Mouse (Mus musculus) kidney, postnatal 0 days (tissue): ENCODE measurements around the gene Setd1b. TPM values are rescaled to one million over a fixed set of nuclear protein-coding genes. Genes with fewer than 3 reads are reported as not detected.
"Not testable (repeated sequence)": the region's sequence is repeated elsewhere in the genome, so short reads cannot be mapped to it uniquely, and the experiment has no call there.

Experiments
- ATAC-seq: fragments of 200-750 bp; cut with Nextera tagmentation; replicated peaks from 2 replicates; pipeline ENCODE4 v1.8.0; 2017; ENCODE audit warnings: low read depth, moderate number of reproducible peaks, moderate TSS enrichment, moderate library complexity; ENCODE audit not compliant: low FRiP score
- DNase-seq: peaks from one replicate; pipeline ENCODE4 v3.0.0-alpha.2; 2016; ENCODE audit warnings: low spot score
- H3K27ac ChIP-seq: fragments of 300-500 bp; sonication (generic); 2 replicates; pipeline ENCODE4 v1.5.1; 2014; ENCODE audit warnings: mild to moderate bottlenecking
- H3K27me3 ChIP-seq: fragments of 300-500 bp; sonication (generic); 2 replicates; pipeline ENCODE4 v1.6.1; 2014; ENCODE audit warnings: low read length, mixed read lengths; ENCODE audit not compliant: insufficient read depth
- H3K36me3 ChIP-seq: fragments of 300-500 bp; sonication (generic); 2 replicates; pipeline ENCODE4 v1.6.1; 2014; ENCODE audit warnings: low read length, mixed read lengths; ENCODE audit not compliant: insufficient read depth
- H3K4me1 ChIP-seq: fragments of 300-500 bp; sonication (generic); replicated peaks from 2 replicates; pipeline ENCODE4 v1.6.1; 2014; ENCODE audit warnings: antibody characterized with exemption, low read length, mixed read lengths; ENCODE audit not compliant: insufficient read depth
- H3K4me2 ChIP-seq: fragments of 300-500 bp; sonication (generic); 2 replicates; pipeline ENCODE4 v1.6.1; 2014; ENCODE audit warnings: mild to moderate bottlenecking, low read length, moderate library complexity, mixed read lengths
- H3K4me3 ChIP-seq: fragments of 300-500 bp; sonication (generic); replicated peaks from 2 replicates; pipeline ENCODE4 v1.5.1; 2014; ENCODE audit warnings: low read depth, low read length
- H3K9ac ChIP-seq: fragments of 300-500 bp; sonication (generic); 2 replicates; pipeline ENCODE4 v1.6.1; 2014; ENCODE audit warnings: low read depth, low read length
- H3K9me3 ChIP-seq: fragments of 300-500 bp; sonication (generic); replicated peaks from 2 replicates; pipeline ENCODE4 v1.6.1; 2016; ENCODE audit warnings: low read length, inconsistent platforms, mixed read lengths
- CTCF ChIP-seq: IDR thresholded peaks from 2 replicates; pipeline ENCODE4 v1.5.1; 2016; ENCODE audit warnings: antibody characterized with exemption, low read depth, mild to moderate bottlenecking, moderate library complexity
- WGBS: fragments of 180-500 bp; shearing (Covaris S2); extraction: QIAGEN DNeasy Blood & Tissue Kit; methylation state at CpG from one replicate; pipeline ENCODE4 v1.1.7; 2014; 5-methylcytosine and 5-hydroxymethylcytosine counted together
- polyA plus RNA-seq: library from polyadenylated mRNA; unstranded; fragments of >200 nt; fragmentation: Nextera tagmentation; extraction: Ambion mirVana; gene quantifications from 2 replicates; pipeline ENCODE4 v1.2.1, GENCODE M21; 2015

Setd1b gene
- polyA plus RNA-seq, 1 experiment from 2014 or later = 7.0 TPM

GRCm38 (mm10) chr5:123193436-123193835 is 51.4 kb downstream of the Setd1b start:
- no peaks in the 10 kb centered on the region for H3K4me1 ChIP-seq
- H3K4me3 ChIP-seq = no peak overlapping the region
- DNase-seq (no peak), ATAC-seq (no peak)
- no peaks in the 10 kb centered on the region for H3K36me3 ChIP-seq
- H3K27me3 ChIP-seq = no peaks in the 10 kb centered on the region
- WGBS = 81% methylated on average over 5 of the region's 5 CpGs
- no peak for TF ChIP-seq CTCF
- H3K9me3 ChIP-seq = no peaks in the 10 kb centered on the region
- H3K9ac ChIP-seq = no peak overlapping the region
- H3K4me2 ChIP-seq = no peak overlapping the region
- H3K27ac ChIP-seq = no peak overlapping the region

- Histone ChIP-seq H3K9me3 (no peaks in the 10 kb centered on the region), H3K4me2 (no peak overlapping the region), H3K4me3 (no peak overlapping the region), H3K9ac (no peak overlapping the region), H3K27ac (no peak overlapping the region), H3K27me3 (no peaks in the 10 kb centered on the region), H3K4me1 (no peaks in the 10 kb centered on the region), H3K36me3 (no peaks in the 10 kb centered on the region)
- WGBS = 88% methylated on average over 6 of the region's 6 CpGs
- no peak for ATAC-seq
- no peak for DNase-seq
- no peak for TF ChIP-seq CTCF
Measured at GRCm38 (mm10) chr5:123194856-123195255, 52.9 kb downstream of the Setd1b start.

- no peaks in the 10 kb centered on the region for H3K9me3 ChIP-seq
- no peak for TF ChIP-seq CTCF
- H3K9ac ChIP-seq = no peak overlapping the region
- H3K4me2 ChIP-seq = no peak overlapping the region
- ATAC-seq (no peak), DNase-seq (no peak)
- H3K27me3 ChIP-seq = no peaks in the 10 kb centered on the region
- no peaks in the 10 kb centered on the region for H3K4me1 ChIP-seq
- H3K36me3 ChIP-seq = no peaks in the 10 kb centered on the region
- no peak overlapping the region for H3K4me3 ChIP-seq
- no peak overlapping the region for H3K27ac ChIP-seq
- WGBS = 86% methylated on average over 16 of the region's 16 CpGs
Measured at GRCm38 (mm10) chr5:123195500-123196000, 53.6 kb downstream of the Setd1b start.

GRCm38 (mm10) chr5:123196746-123197145 is 54.8 kb downstream of the Setd1b start:
- Histone ChIP-seq H3K36me3 (no peaks in the 10 kb centered on the region), H3K4me1 (no peaks in the 10 kb centered on the region), H3K4me3 (no peak overlapping the region), H3K9me3 (no peaks in the 10 kb centered on the region), H3K27me3 (no peaks in the 10 kb centered on the region), H3K9ac (no peak overlapping the region), H3K27ac (no peak overlapping the region), H3K4me2 (no peak overlapping the region)
- 70% methylated on average over 4 of the region's 4 CpGs for WGBS
- TF ChIP-seq CTCF = no peak
- DNase-seq (no peak), ATAC-seq (no peak)

- no peak overlapping the region for H3K4me2 ChIP-seq
- no peaks in the 10 kb centered on the region for H3K9me3 ChIP-seq
- H3K27me3 ChIP-seq = no peaks in the 10 kb centered on the region
- no peak for ATAC-seq
- no peak for TF ChIP-seq CTCF
- H3K9ac ChIP-seq = no peak overlapping the region
- no peaks in the 10 kb centered on the region for H3K36me3 ChIP-seq
- no peak overlapping the region for H3K27ac ChIP-seq
- H3K4me3 ChIP-seq = no peak overlapping the region
- WGBS = 83% methylated on average over 4 of the region's 4 CpGs
- DNase-seq = no peak
- no peaks in the 10 kb centered on the region for H3K4me1 ChIP-seq
Measured at GRCm38 (mm10) chr5:123198523-123198922, 56.5 kb downstream of the Setd1b start.

GRCm38 (mm10) chr5:123200816-123201522 is 59.0 kb downstream of the Setd1b start:
- H3K27ac ChIP-seq, H3K36me3 ChIP-seq, ATAC-seq, H3K4me3 ChIP-seq, H3K9ac ChIP-seq, DNase-seq, H3K4me1 ChIP-seq, H3K9me3 ChIP-seq, H3K27me3 ChIP-seq, H3K4me2 ChIP-seq: not testable (repeated sequence)
- WGBS = 93% methylated on average over 5 of the region's 7 CpGs

GRCm38 (mm10) chr5:123201523-123201892 is 59.5 kb downstream of the Setd1b start:
- no peak overlapping the region for H3K4me3 ChIP-seq
- DNase-seq (no peak), ATAC-seq (no peak)
- H3K27me3 ChIP-seq = no peaks in the 10 kb centered on the region
- H3K36me3 ChIP-seq = no peaks in the 10 kb centered on the region
- no peak overlapping the region for H3K9ac ChIP-seq
- no peak overlapping the region for H3K4me2 ChIP-seq
- no peak overlapping the region for H3K27ac ChIP-seq
- TF ChIP-seq CTCF = no peak
- 81% methylated on average over 7 of the region's 7 CpGs for WGBS
- no peaks in the 10 kb centered on the region for H3K9me3 ChIP-seq
- no peaks in the 10 kb centered on the region for H3K4me1 ChIP-seq
